Mouse (Mus musculus) heart, adult 18-20 months (tissue): ENCODE measurements around the gene Ift172. TPM values are rescaled to one million over a fixed set of nuclear protein-coding genes. Genes with fewer than 3 reads are reported as not detected.
A peak's percentile ranks its signal among the peaks of the same experiment; 100 is the strongest.

Experiments used
- DNase-seq, 2 experiments: peaks; one replicate each; pipeline ENCODE4 v3.0.0; 2021 to 2022; ENCODE audit warnings: mixed read lengths in 1 of 2
- long read RNA-seq, 2 experiments: library from polyadenylated mRNA; stranded (forward); transcript quantifications; one replicate each; pipeline ENCODE4 v2.0.0; 2021
- total RNA-seq, 2 experiments: library from RNA; stranded (reverse); gene quantifications; 2 replicates each; pipeline ENCODE4 v1.2.3; 2021

Ift172 gene
- total RNA-seq = 10 to 100 TPM; 37.3 to 44.5 TPM
- long read RNA-seq, experiment 1, full-length matches to known transcripts = 6 of 12 reads
- long read RNA-seq, experiment 1, partial matches to known transcripts = 4 of 12 reads
- long read RNA-seq, experiment 1, other reads (novel, unspliced or antisense) = 2 of 12 reads
- long read RNA-seq, experiment 2, full-length matches to known transcripts = 1 of 5 reads
- long read RNA-seq, experiment 2, partial matches to known transcripts = 4 of 5 reads
- long read RNA-seq, experiment 2, other reads (novel, unspliced or antisense) = 0 of 5 reads

DNA sequence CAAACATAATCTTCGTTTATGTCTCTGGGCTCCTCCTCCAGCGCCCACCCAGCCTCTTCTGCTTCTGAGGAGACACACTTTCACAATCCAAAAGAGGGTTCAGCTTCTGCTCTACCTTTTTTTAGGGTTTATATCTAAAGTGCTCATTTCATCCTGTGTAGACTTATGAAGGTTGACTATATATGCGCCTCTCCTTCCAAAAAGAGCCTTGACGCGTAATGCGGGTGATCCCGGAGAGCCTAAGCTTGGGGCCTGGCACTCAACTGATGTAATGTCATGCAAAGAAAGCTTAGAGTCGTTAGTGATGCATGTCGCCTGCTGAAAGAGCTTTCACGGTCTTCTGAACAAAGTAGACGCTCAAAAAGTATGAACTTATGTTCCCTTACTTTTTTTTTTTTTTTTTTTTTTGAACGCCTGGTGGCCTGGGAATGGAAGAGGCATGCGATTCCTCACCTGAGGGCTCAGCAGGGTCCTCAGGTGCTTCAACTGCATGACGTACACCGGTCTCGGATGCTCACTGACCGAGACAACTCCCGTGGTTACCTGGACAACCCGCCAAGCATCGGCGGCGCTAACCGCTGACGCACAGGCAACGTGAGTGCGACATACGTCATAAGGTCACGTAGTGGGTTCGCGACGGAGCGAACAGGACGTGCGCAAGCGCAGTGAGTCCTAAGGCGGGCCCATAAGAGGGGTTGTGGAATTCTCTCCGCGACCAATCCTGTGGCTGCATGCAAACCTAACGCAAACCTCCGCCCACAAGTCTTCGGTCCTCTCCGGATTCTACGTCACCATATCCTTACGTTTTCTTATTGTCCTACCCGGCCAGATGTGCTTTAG, at the start of gene Ift172:
TSS of gene Ift172 (minus strand) at position 596 of the 840 bp plus-strand sequence.
- peak; percentile 97 to 98 for DNase-seq

GRCm38 (mm10) chr5:31328255-31328654, 37.3 kb upstream of the Ift172 start:
- DNase-seq = peak; percentile 74 to 81

DNA sequence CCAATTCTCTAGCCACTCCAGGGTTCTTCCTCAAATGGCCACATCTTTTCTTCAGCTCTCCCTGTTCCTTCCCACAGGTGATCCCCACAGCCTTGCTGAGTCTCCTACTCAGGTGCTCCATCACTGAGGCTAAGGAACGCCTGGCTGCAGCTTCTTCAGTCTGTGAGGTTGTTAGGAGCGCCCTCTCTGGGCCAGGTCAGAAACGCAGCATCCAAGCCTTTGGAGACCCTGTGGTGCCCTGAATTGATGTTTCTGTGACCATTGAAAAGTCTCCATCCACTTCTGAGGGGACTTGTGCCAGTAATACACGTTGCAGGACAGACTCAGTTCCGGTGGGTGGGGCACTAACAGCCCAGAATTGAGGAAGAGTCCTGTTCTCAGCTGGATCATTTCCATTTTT, 35.9 kb upstream of the Ift172 start:
- DNase-seq = no peak

- DNase-seq = no peak
These were observed 33.2 kb upstream of the Ift172 start for GRCm38 (mm10) chr5:31324085-31324484.

- no peak for DNase-seq
These were observed 31.9 kb upstream of the Ift172 start for GRCm38 (mm10) chr5:31322776-31323175.

DNA sequence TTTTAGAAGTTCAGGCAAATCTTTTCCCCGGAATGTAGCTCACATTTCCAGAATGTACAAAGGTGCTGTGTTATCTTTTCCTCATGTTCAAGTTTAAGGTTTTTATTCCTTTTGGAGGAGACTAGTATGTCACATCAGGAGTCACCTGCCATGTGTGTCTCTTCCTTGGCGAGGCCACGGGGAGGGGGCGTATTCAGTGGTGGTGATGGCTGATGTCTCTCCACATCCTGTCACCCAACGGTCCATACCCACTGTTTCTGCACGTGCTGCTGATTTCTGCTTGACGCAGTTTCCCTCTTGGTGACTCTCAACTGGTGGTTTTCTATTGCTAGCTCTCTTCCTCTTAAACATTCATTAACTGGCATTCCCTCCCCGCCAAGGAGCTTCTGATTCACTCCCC, 21.9 kb upstream of the Ift172 start:
- DNase-seq = no peak

DNA sequence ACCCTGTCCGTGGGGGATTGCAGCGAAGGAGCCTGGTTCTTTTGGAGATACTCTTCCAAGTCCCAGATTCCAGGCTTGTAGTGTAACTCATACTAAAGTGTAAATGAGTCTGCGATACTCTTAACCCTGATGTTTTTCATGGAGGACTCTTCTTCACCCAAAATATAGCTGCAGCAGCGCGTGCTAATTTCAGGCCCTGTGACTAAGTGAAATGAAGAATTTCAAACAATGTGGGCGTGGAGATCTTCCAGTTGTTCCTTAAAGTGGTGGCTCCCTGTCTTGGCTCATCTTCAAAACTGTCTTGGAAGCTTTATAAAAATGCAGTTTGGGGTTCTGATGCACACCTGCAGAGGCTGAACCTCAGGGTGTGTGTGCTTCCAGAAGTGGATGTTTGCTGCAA, 12.2 kb upstream of the Ift172 start:
- DNase-seq = no peak

- no peak for DNase-seq
These were observed 10.9 kb upstream of the Ift172 start for GRCm38 (mm10) chr5:31301866-31302265.

DNA sequence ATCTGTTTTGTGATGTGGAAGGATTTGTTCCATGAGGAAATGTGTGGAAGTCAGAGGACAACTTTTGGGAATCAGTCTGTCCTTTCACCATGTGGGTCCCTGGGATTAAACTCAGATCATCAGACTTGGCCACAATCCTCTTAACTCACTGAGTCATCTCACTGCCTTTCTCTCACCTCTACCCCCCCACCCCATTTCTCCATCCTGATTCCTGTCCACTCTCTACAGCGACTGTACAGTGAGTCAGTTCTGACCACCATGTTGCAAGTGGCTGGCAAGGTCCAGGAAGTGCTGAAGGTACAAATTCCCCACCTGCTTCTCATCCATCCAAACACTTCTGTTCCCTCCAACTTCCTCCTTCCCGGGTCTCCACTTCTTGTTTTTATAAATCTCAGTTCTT, 7.6 kb upstream of the Ift172 start:
- DNase-seq = no peak

- DNase-seq = no peak
These were observed 7.1 kb upstream of the Ift172 start for GRCm38 (mm10) chr5:31297981-31298380.

DNA sequence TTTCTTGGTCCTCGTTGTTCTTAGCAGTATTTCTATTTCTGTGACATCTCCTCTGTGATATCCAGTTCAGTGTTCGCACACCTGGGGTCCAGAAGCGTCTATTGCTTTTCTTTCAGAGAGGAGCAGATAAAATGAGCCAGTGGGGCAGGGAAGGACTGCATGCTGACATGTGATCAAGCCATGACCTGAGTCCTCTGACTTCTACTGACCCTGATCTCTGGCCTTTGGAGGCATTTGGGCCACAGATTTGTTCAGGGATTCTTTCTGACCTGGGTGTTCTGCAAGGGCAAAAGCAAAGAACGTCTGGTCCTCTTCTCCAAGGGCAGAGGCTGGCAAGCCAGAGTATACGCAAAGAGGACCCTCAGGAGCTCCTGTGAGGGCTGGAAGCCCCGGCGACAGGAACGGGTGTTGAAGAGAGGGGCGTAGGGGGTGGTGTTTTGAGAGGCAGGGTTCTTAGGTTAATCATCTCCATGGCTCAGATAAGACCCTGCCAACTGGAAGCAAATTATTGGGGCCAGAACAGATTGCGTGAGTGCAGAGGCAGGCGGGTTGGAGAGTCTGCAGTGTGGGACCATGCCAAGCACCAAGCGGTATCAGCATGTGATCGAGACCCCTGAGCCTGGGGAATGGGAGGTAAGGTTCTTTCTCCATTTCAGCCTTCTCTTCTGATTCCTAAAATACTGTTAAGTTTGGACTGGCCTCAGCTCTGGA, 6.3 kb upstream of the Ift172 start, which contains the start of gene Gckr:
TSS of gene Gckr (plus strand) at position 397 of the 711 bp plus-strand sequence.
- DNase-seq = no peak

- DNase-seq = peak; percentile 22 to 40
These were observed 4.8 kb upstream of the Ift172 start, which contains the start of gene Fndc4 for GRCm38 (mm10) chr5:31295606-31296141. Gene Fndc4 (minus strand): TSS chr5:31296080.

DNA sequence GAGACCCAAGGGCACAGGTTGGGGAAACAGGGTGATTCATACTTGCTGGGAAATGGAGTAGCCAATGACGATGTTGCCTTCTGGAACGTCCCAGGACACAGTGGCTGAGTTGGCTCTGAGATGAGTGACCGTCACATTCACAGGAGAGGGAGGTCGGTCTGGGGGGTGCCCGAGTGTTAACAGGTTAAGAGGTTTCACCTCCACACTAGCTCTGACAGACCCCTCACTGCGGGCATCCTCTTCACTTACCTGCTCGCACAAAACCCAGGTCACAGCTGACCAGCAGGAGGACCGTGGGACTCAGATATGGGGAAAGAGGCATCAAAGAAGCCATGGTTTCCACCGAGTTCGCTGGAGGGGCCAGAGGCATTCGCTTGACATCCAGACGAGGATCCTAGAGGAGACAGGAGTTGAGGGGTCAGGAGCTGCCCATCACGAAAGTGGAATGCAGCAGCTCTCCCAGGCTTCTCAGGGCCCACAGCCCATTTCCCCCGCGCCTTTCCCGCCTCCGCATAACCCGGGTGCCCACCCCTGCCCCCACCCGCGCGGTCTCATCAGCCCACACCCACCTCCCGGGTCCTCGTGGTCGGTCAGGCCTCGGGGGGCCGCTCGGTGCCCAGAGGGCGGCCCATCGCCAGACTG, 4.2 kb upstream of the Ift172 start:
- no peak for DNase-seq

GRCm38 (mm10) chr5:31291361-31291688, 409 bp upstream of the Ift172 start:
- no peak for DNase-seq

DNA sequence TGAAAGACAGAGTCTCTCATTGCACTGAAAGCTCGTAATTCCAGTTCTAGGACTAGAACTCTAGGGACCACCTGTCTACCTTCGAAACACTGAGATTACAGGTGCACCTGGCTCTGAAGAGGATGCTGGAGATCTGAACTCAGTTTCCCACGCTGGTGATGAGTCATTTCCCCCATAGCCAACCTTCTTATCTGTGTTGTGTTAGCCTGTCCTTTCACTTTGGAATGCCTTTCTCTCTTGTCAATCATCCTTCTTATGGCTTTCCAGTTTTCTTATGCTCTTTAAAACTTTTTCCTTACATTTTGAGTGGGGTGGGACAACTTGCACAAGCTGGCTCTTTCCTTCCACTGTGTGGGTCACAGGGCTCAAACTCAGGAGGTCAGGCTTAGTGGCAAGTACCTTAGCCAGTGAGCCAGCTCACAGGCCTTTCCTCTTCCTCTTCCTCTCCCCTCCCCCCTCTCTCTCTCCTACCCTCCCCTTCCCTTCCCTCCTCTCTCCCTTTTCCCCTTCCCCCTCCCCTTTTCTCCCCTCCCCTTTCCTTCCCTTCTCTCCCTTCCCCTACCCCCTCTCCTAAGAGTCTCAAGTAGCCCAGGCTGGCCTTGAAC, 1.2 kb downstream of the Ift172 start:
- DNase-seq = no peak

- DNase-seq = no peak
These were observed 2.3 kb downstream of the Ift172 start for GRCm38 (mm10) chr5:31288655-31289054.

- DNase-seq = peak in 1 of 2 experiments; percentile 21
These were observed 2.7 kb downstream of the Ift172 start for GRCm38 (mm10) chr5:31288225-31288624.

GRCm38 (mm10) chr5:31279245-31279988, 11.5 kb downstream of the Ift172 start:
- DNase-seq = no peak

- DNase-seq = no peak
These were observed 17.9 kb downstream of the Ift172 start for GRCm38 (mm10) chr5:31273018-31273417.

- DNase-seq = no peak
These were observed 23.2 kb downstream of the Ift172 start for GRCm38 (mm10) chr5:31267686-31268085.

DNA sequence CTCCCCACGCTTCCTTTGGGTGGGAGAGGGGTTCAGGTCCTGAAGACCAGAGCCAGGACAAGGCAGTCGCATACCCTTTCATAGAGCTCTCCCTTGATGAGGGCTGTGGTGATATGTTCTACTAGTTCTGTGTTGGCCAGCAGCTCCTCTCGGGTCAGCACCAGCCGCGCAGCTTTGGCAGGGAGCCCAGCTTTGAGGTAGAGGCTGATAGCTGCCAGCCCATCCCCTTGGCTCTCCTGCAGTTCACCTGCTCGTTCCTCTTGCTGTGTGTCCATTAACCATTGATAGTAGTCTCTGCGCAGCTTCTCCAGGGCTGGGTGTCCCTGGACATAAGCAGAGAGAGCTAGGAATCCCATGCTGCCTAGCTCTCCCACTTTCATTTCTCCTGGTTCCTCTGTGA, 24.8 kb downstream of the Ift172 start:
- DNase-seq = peak; percentile 35 to 39
